In genomic region chr6:122337546-122337945, GRCm38 (mm10) we compare ENCODE assay signal across 12 mouse cellular contexts. TPM values are rescaled to one million over a fixed set of nuclear protein-coding genes. Genes with fewer than 3 reads are reported as not detected.
DNase-seq lines count a peak whose midpoint lies in the region; ATAC-seq lines count a peak whose summit lies in the region.
"Had no signal": no experiment of that assay in that cellular context is flagged by ENCODE, and none has a peak within 500 bp of the region (broad histone marks: within the 10 kb centered on the region; RNA-seq: fewer than 3 reads in every experiment).

No protein-coding gene starts in this region.

- no peak overlapping the region for H3K27ac ChIP-seq in heart, embryonic 11.5 days (ENCODE audit: low read depth, low read length)
- no peak overlapping the region for H3K27ac ChIP-seq in neural tube, embryonic 12.5 days
- H3K27ac ChIP-seq in neural tube, embryonic 15.5 days (replicated peaks): no peak overlapping the region
- H3K27ac ChIP-seq in hindbrain, embryonic 16.5 days (ENCODE audit: low read depth, low read length): no peak overlapping the region
- H3K27ac ChIP-seq: layer of hippocampus, adult 2 months had no signal

- peaks cover 17% of the 10 kb centered on the region for H3K36me3 ChIP-seq in heart, embryonic 11.5 days (ENCODE audit: control insufficient read depth, insufficient read depth, low read length)
- H3K36me3 ChIP-seq in neural tube, embryonic 12.5 days: peaks cover 29% of the 10 kb centered on the region
- peaks cover 32% of the 10 kb centered on the region for H3K36me3 ChIP-seq in neural tube, embryonic 15.5 days
- H3K36me3 ChIP-seq in hindbrain, embryonic 16.5 days (ENCODE audit: control insufficient read depth, insufficient read depth, low read length): peaks cover 16% of the 10 kb centered on the region

- peak; percentile 28 for DNase-seq in heart, adult 8-10 months (ENCODE audit: low spot score)
- no peak for DNase-seq in neural tube, embryonic 10.5 days (ENCODE audit: extremely low spot score, low spot score)
- DNase-seq in cerebellum, postnatal 25 days: peak; percentile 22 to 48
- no peak for DNase-seq in ovary, adult 18-20 months (ENCODE audit: low spot score)

- H3K4me3 ChIP-seq in heart, embryonic 11.5 days (ENCODE audit: low read depth, low read length): no peak overlapping the region
- no peak overlapping the region for H3K4me3 ChIP-seq in neural tube, embryonic 12.5 days
- H3K4me3 ChIP-seq in neural tube, embryonic 15.5 days (replicated peaks): no peak overlapping the region
- no peak overlapping the region for H3K4me3 ChIP-seq in hindbrain, embryonic 16.5 days (ENCODE audit: low read length)
- H3K4me3 ChIP-seq: myocyte had no signal

- WGBS in heart, embryonic 11.5 days (ENCODE audit: insufficient replicate concordance): 56% methylated on average over 6 of the region's 6 CpGs
- WGBS in neural tube, embryonic 12.5 days: 61% methylated on average over 6 of the region's 6 CpGs
- WGBS in neural tube, embryonic 15.5 days: 46% methylated on average over 6 of the region's 6 CpGs
- WGBS in hindbrain, embryonic 16.5 days: 48% methylated on average over 6 of the region's 6 CpGs

- H3K4me1 ChIP-seq in heart, embryonic 11.5 days (ENCODE audit: control insufficient read depth, insufficient read depth, low read length): no peaks in the 10 kb centered on the region; the same call in 1 of the 2 replicates
- peaks cover 14% of the 10 kb centered on the region; the same call in 1 of the 2 replicates for H3K4me1 ChIP-seq in neural tube, embryonic 12.5 days
- peaks cover 26% of the 10 kb centered on the region for H3K4me1 ChIP-seq in neural tube, embryonic 15.5 days
- peaks cover 15% of the 10 kb centered on the region for H3K4me1 ChIP-seq in hindbrain, embryonic 16.5 days (ENCODE audit: control insufficient read depth, insufficient read depth, low read depth, low read length)

- ATAC-seq in heart, embryonic 11.5 days (replicated peaks; ENCODE audit: insufficient number of reproducible peaks, low FRiP score, low TSS enrichment): no peak
- ATAC-seq in neural tube, embryonic 12.5 days (ENCODE audit: low FRiP score, low read depth): no peak
- ATAC-seq in neural tube, embryonic 15.5 days (ENCODE audit: low FRiP score): no peak
- ATAC-seq in hindbrain, embryonic 16.5 days: no peak
- ATAC-seq: CD4-positive, CD25-positive, alpha-beta regulatory T cell, adult 4 months had no signal

- H3K27me3 ChIP-seq in heart, embryonic 11.5 days (ENCODE audit: control insufficient read depth, insufficient read depth, low read length): no peaks in the 10 kb centered on the region
- H3K27me3 ChIP-seq in neural tube, embryonic 12.5 days (replicated peaks): no peaks in the 10 kb centered on the region
- no peaks in the 10 kb centered on the region for H3K27me3 ChIP-seq in neural tube, embryonic 15.5 days (replicated peaks)
- H3K27me3 ChIP-seq in hindbrain, embryonic 16.5 days (replicated peaks; ENCODE audit: control insufficient read depth, insufficient read depth, low read length): no peaks in the 10 kb centered on the region

- H3K9me3 ChIP-seq in heart, embryonic 11.5 days (replicated peaks; ENCODE audit: control insufficient read depth, low read length): no peaks in the 10 kb centered on the region
- H3K9me3 ChIP-seq in neural tube, embryonic 12.5 days: no peaks in the 10 kb centered on the region
- no peaks in the 10 kb centered on the region for H3K9me3 ChIP-seq in neural tube, embryonic 15.5 days (replicated peaks)
- no peaks in the 10 kb centered on the region for H3K9me3 ChIP-seq in hindbrain, embryonic 16.5 days (ENCODE audit: control insufficient read depth, low read length)

- no peak overlapping the region for H3K4me2 ChIP-seq in heart, embryonic 11.5 days
- peak overlapping the region; percentile 4 for H3K4me2 ChIP-seq in neural tube, embryonic 12.5 days (replicated peaks)
- peak overlapping the region; percentile 19; the same call in 1 of the 2 replicates for H3K4me2 ChIP-seq in neural tube, embryonic 15.5 days
- no peak overlapping the region for H3K4me2 ChIP-seq in hindbrain, embryonic 16.5 days (ENCODE audit: low read length)

- no peak overlapping the region for H3K9ac ChIP-seq in heart, embryonic 11.5 days (ENCODE audit: low read depth, low read length)
- no peak overlapping the region for H3K9ac ChIP-seq in neural tube, embryonic 12.5 days
- no peak overlapping the region for H3K9ac ChIP-seq in neural tube, embryonic 15.5 days (replicated peaks)
- no peak overlapping the region for H3K9ac ChIP-seq in hindbrain, embryonic 16.5 days (ENCODE audit: low read depth, low read length)

RNA-seq across cellular contexts. Expression of gene Phc1, which starts 2.8 kb away (rescaled TPM):
- 10 to 100 TPM; 15.8 to 22.7 (median 20.1) TPM for total RNA-seq in heart, adult 8-10 months (2022)
- polyA plus RNA-seq in heart, embryonic 11.5 days (2014; fragmentation: Nextera tagmentation; extraction: Ambion mirVana): 15.7 and 17.1 TPM in 2 replicates
- polyA plus RNA-seq in neural tube, embryonic 12.5 days (2016; fragmentation: Nextera tagmentation; extraction: Ambion mirVana): 31.0 and 35.6 TPM in 2 replicates
- polyA plus RNA-seq in neural tube, embryonic 15.5 days (2015; fragmentation: Nextera tagmentation; extraction: Ambion mirVana): 23.4 and 25.3 TPM in 2 replicates
- polyA plus RNA-seq in hindbrain, embryonic 16.5 days (2015; fragmentation: Nextera tagmentation; extraction: Ambion mirVana): 21.1 and 27.2 TPM in 2 replicates

RNA-seq across cellular contexts. Expression of gene M6pr, which starts 29.0 kb away (rescaled TPM):
- total RNA-seq in heart, adult 8-10 months (2022): 10 to 100 TPM; 43.1 to 44.9 (median 44.1) TPM
- 84.9 and 93.0 TPM in 2 replicates for polyA plus RNA-seq in heart, embryonic 11.5 days (2014; fragmentation: Nextera tagmentation; extraction: Ambion mirVana)
- polyA plus RNA-seq in neural tube, embryonic 12.5 days (2016; fragmentation: Nextera tagmentation; extraction: Ambion mirVana): 67.9 and 73.6 TPM in 2 replicates
- polyA plus RNA-seq in neural tube, embryonic 15.5 days (2015; fragmentation: Nextera tagmentation; extraction: Ambion mirVana): 52.0 and 68.6 TPM in 2 replicates
- 51.8 and 53.1 TPM in 2 replicates for polyA plus RNA-seq in hindbrain, embryonic 16.5 days (2015; fragmentation: Nextera tagmentation; extraction: Ambion mirVana)

RNA-seq across cellular contexts. Expression of gene Klrg1, which starts 54.9 kb away (rescaled TPM):
- not detected for total RNA-seq in heart, adult 8-10 months (2022)
- not detected in 2 replicates for polyA plus RNA-seq in heart, embryonic 11.5 days (2014; fragmentation: Nextera tagmentation; extraction: Ambion mirVana)
- 0.27 TPM in 1 of 2 replicates, not detected in the other for polyA plus RNA-seq in neural tube, embryonic 12.5 days (2016; fragmentation: Nextera tagmentation; extraction: Ambion mirVana)
- polyA plus RNA-seq in neural tube, embryonic 15.5 days (2015; fragmentation: Nextera tagmentation; extraction: Ambion mirVana): 0.56 and 0.92 TPM in 2 replicates
- 0.99 and 1.1 TPM in 2 replicates for polyA plus RNA-seq in hindbrain, embryonic 16.5 days (2015; fragmentation: Nextera tagmentation; extraction: Ambion mirVana)
- total RNA-seq: hematopoietic stem cell, adult 5-6 weeks had no signal
- polyA plus RNA-seq: myocyte had no signal

Comparison
In these comparisons a context has a peak if more than half of its experiments do, and no peak if none do; other contexts are left out.
1. DNase-seq: peak in heart, adult 8-10 months (single experiment) and cerebellum, postnatal 25 days (2 of 2); none in neural tube, embryonic 10.5 days (single experiment) and ovary, adult 18-20 months (single experiment).
2. H3K4me2 ChIP-seq: peak in neural tube, embryonic 12.5 days (single experiment) and neural tube, embryonic 15.5 days (single experiment); none in heart, embryonic 11.5 days (single experiment) and hindbrain, embryonic 16.5 days (single experiment).